Comparison of ENCODE assay signal across 19 mouse cellular contexts in genomic region chr1:165751838-165752237, GRCm38 (mm10). TPM values are rescaled to one million over a fixed set of nuclear protein-coding genes. Genes with fewer than 3 reads are reported as not detected.
"Had no signal": no experiment of that assay in that cellular context is flagged by ENCODE, and none has a peak within 500 bp of the region (broad histone marks: within the 10 kb centered on the region; RNA-seq: fewer than 3 reads in every experiment).

No protein-coding gene starts in this region.

- H3K4me1 ChIP-seq: midbrain, embryonic 10.5 days; midbrain, embryonic 12.5 days; neural tube, embryonic 13.5 days; neural tube, embryonic 15.5 days had no signal

- H3K4me2 ChIP-seq: lung, embryonic 14.5 days; midbrain, embryonic 12.5 days; neural tube, embryonic 13.5 days; neural tube, embryonic 15.5 days had no signal

- ATAC-seq: midbrain, embryonic 16.5 days had no signal

- H3K36me3 ChIP-seq: midbrain, embryonic 10.5 days; midbrain, embryonic 12.5 days; neural tube, embryonic 13.5 days; neural tube, embryonic 15.5 days had no signal

- H3K27me3 ChIP-seq: midbrain, embryonic 12.5 days; neural tube, embryonic 13.5 days; neural tube, embryonic 15.5 days had no signal

- DNase-seq: lung, adult 18-20 months; lung, embryonic 14.5 days; lung, postnatal 4 days; midbrain, embryonic 14.5 days; retina, postnatal 1 day; right cerebral cortex, adult 18-20 months; right cerebral cortex, postnatal 25 days; right cerebral cortex, postnatal 4 days; spleen, adult 18-20 months; thymus, adult 2 months; thymus, postnatal 25 days; thymus, postnatal 4 days had no signal

- H3K27ac ChIP-seq: liver, embryonic 14.5 days; midbrain, embryonic 10.5 days; midbrain, embryonic 12.5 days; neural tube, embryonic 13.5 days; neural tube, embryonic 15.5 days had no signal

- H3K9me3 ChIP-seq: midbrain, embryonic 10.5 days; midbrain, embryonic 12.5 days; neural tube, embryonic 13.5 days; neural tube, embryonic 15.5 days had no signal

- H3K9ac ChIP-seq: liver, embryonic 14.5 days; lung, embryonic 14.5 days; midbrain, embryonic 12.5 days; neural tube, embryonic 13.5 days; neural tube, embryonic 15.5 days had no signal

- H3K4me3 ChIP-seq: midbrain, embryonic 10.5 days; midbrain, embryonic 12.5 days; myocyte; neural tube, embryonic 13.5 days; neural tube, embryonic 15.5 days had no signal

RNA-seq across cellular contexts. Expression of gene Cd247, which starts 36.6 kb away (rescaled TPM):
- polyA plus RNA-seq: myocyte had no signal
